Mouse (Mus musculus): ENCODE measurements at regions not wholly inside any gene's neighbourhood (a gene's known extent, or its start where the extent isn't known, plus 50 kb on each side); places are given as distances from the start of the nearest gene placed in this dataset.

GRCm38 (mm10) chr3:27761031-27761430, 49.9 kb upstream of the Fndc3b start:
- WGBS = 53% methylated on average over 2 of the region's 2 CpGs
- Histone ChIP-seq H3K27me3 (ENCODE audit: control insufficient read depth, insufficient read depth, low read length) (no peaks in the 10 kb centered on the region), H3K27ac (replicated peaks in 1 of 2; ENCODE audit: control insufficient read depth in 1 of 2, insufficient read depth in 1 of 2, low read depth in 2 of 2, low read length in 2 of 2) (no peak overlapping the region), H3K4me3 (ENCODE audit: control insufficient read depth in 1 of 2, insufficient read depth in 1 of 2, low read depth in 1 of 2, low read length in 2 of 2) (no peak overlapping the region), H3K9ac (ENCODE audit: low read length) (no peak overlapping the region), H3K9me3 (ENCODE audit: control insufficient read depth, low read length) (no peaks in the 10 kb centered on the region), H3K4me2 (ENCODE audit: low read length) (no peak overlapping the region), H3K36me3 (ENCODE audit: control insufficient read depth, insufficient read depth, low read length) (no peaks in the 10 kb centered on the region), H3K4me1 (ENCODE audit: control insufficient read depth in 2 of 2, insufficient read depth in 2 of 2, low read length in 2 of 2) (no peaks in the 10 kb centered on the region; a peak in 1 of 4 replicates)
- ATAC-seq (ENCODE audit: insufficient number of reproducible peaks, insufficient read depth, low FRiP score, low read depth) = no peak
